Mouse (Mus musculus): ENCODE data around the gene Gm20869. TPM values are rescaled to one million over a fixed set of nuclear protein-coding genes. Genes with fewer than 3 reads are reported as not detected.

The Gm20869 gene
- polyA plus RNA-seq (2012; rRNA removed; ENCODE audit: low replicate concordance), result not detected in 2 replicates

DNA sequence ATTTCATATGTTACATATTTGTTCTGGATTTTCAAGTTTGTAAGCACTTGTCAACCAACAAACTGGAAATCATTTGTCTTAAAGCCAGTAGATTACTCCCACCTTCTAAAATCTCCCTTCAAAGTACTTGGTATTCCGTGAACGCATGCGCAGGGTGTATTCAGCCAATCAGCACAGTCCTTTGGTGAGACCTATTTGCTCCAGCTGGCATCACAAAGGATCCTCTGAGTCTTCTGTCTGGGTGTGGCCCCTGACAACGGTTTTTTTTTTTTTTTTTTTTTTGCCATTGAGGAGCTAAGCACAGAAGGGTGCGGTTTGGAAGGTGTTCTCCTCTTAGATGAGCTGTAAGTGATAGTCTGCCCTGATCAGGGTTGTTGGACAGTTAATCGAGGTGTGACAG, at the start of gene Gm20869:
Gene Gm20869, plus strand, starts transcription at position 301 of the 400 bp plus-strand sequence.

Other genes starting within 250 kb of the Gm20869 start
- gene Gm20870, start 222.6 kb downstream of the Gm20869 start, polyA plus RNA-seq (2012; rRNA removed; ENCODE audit: low replicate concordance), result not detected in 2 replicates

Measured in mammary gland, adult 2 months (tissue).